Mouse (Mus musculus) kidney, adult 2 months (tissue): Measurements from ENCODE around the gene Krba1.

Experiments used
- CTCF ChIP-seq: fragments of 200-500 bp; conservative IDR thresholded peaks from 2 replicates; pipeline ENCODE4 v1.5.1; 2011; ENCODE audit warnings: low read depth, mild to moderate bottlenecking, control low read depth, low read length, moderate library complexity, mixed read lengths; ENCODE audit not compliant: insufficient read depth, insufficient read length
- POLR2A ChIP-seq: fragments of 200-500 bp; IDR thresholded peaks from one replicate; pipeline ENCODE4 v1.6.1; 2011; ENCODE audit warnings: low read depth, low read length, control low read depth

- TF ChIP-seq CTCF (no peak), POLR2A (no peak)
Measured at GRCm38 (mm10) chr6:48396686-48397085, 1.3 kb downstream of the Krba1 start.
